Mouse (Mus musculus): ENCODE data around the gene Snai3. TPM values are rescaled to one million over a fixed set of nuclear protein-coding genes. Genes with fewer than 3 reads are reported as not detected.

Snai3 gene
- polyA plus RNA-seq, 1 experiment from 2014 or later: not detected

GRCm38 (mm10) chr8:122414311-122414710, 46.2 kb downstream of the Snai3 start:
- Histone ChIP-seq H3K4me3 (ENCODE audit: low read depth, low read length) (no peak overlapping the region), H3K4me1 (ENCODE audit: control insufficient read depth, insufficient read depth, low read length) (no peaks in the 10 kb centered on the region), H3K27ac (ENCODE audit: low read depth, low read length) (no peak overlapping the region), H3K36me3 (ENCODE audit: control insufficient read depth, insufficient read depth, low read length) (peaks cover 69% of the 10 kb centered on the region), H3K9ac (replicated peaks; ENCODE audit: low read depth, low read length) (no peak overlapping the region), H3K27me3 (ENCODE audit: control insufficient read depth, insufficient read depth, low read length) (no peaks in the 10 kb centered on the region), H3K9me3 (ENCODE audit: control insufficient read depth, low read length) (no peaks in the 10 kb centered on the region), H3K4me2 (ENCODE audit: low read depth, low read length) (no peak overlapping the region)
- WGBS: 85% methylated on average over 9 of the region's 9 CpGs
- no peak for ATAC-seq (ENCODE audit: low read depth)

- Histone ChIP-seq H3K9ac (replicated peaks; ENCODE audit: low read depth, low read length) (no peak overlapping the region), H3K27me3 (ENCODE audit: control insufficient read depth, insufficient read depth, low read length) (no peaks in the 10 kb centered on the region), H3K4me3 (ENCODE audit: low read depth, low read length) (no peak overlapping the region), H3K4me2 (ENCODE audit: low read depth, low read length) (no peak overlapping the region), H3K27ac (ENCODE audit: low read depth, low read length) (no peak overlapping the region), H3K36me3 (ENCODE audit: control insufficient read depth, insufficient read depth, low read length) (peaks cover 82% of the 10 kb centered on the region), H3K9me3 (ENCODE audit: control insufficient read depth, low read length) (no peaks in the 10 kb centered on the region), H3K4me1 (ENCODE audit: control insufficient read depth, insufficient read depth, low read length) (no peaks in the 10 kb centered on the region)
- whole genome bisulfite sequencing: 93% methylated on average over 7 of the region's 7 CpGs
- no peak for ATAC-seq (ENCODE audit: low read depth)
Observed at GRCm38 (mm10) chr8:122407678-122408077, 52.9 kb downstream of the Snai3 start.

GRCm38 (mm10) chr8:122405146-122405805, 55.3 kb downstream of the Snai3 start:
- no peaks in the 10 kb centered on the region for H3K27me3 ChIP-seq (ENCODE audit: control insufficient read depth, insufficient read depth, low read length)
- no peaks in the 10 kb centered on the region for H3K9me3 ChIP-seq (ENCODE audit: control insufficient read depth, low read length)
- peaks cover 77% of the 10 kb centered on the region for H3K36me3 ChIP-seq (ENCODE audit: control insufficient read depth, insufficient read depth, low read length)
- WGBS: 93% methylated on average over 9 of the region's 9 CpGs
- no peak for ATAC-seq (ENCODE audit: low read depth)
- H3K4me2 ChIP-seq (ENCODE audit: low read depth, low read length): no peak overlapping the region
- H3K4me1 ChIP-seq (ENCODE audit: control insufficient read depth, insufficient read depth, low read length): no peaks in the 10 kb centered on the region
- no peak overlapping the region for H3K4me3 ChIP-seq (ENCODE audit: low read depth, low read length)
- H3K9ac ChIP-seq (replicated peaks; ENCODE audit: low read depth, low read length): no peak overlapping the region
- H3K27ac ChIP-seq (ENCODE audit: low read depth, low read length): no peak overlapping the region

Small RNAs within 50 kb of the gene (microRNA-seq; reads per million reads assigned to microRNA genes)
- gene Gm24366: not detected

Other genes starting within 250 kb of the Snai3 start
- gene Zfpm1, start 178.6 kb downstream of the Snai3 start, polyA plus RNA-seq (2014; fragmentation: Nextera tagmentation; extraction: Ambion mirVana): 1.2 and 1.4 TPM in 2 replicates
- gene Trhr2, start 100.0 kb downstream of the Snai3 start, polyA plus RNA-seq (2014; fragmentation: Nextera tagmentation; extraction: Ambion mirVana): not detected in 2 replicates
- gene Zc3h18, start 84.1 kb downstream of the Snai3 start, polyA plus RNA-seq (2014; fragmentation: Nextera tagmentation; extraction: Ambion mirVana): 20.4 and 25.9 TPM in 2 replicates
- gene Il17c, start 38.7 kb downstream of the Snai3 start, polyA plus RNA-seq (2014; fragmentation: Nextera tagmentation; extraction: Ambion mirVana): not detected in 2 replicates
- gene Cyba, start 27.8 kb downstream of the Snai3 start, polyA plus RNA-seq (2014; fragmentation: Nextera tagmentation; extraction: Ambion mirVana): 23.9 and 38.9 TPM in 2 replicates
- gene Mvd, start 17.3 kb downstream of the Snai3 start, polyA plus RNA-seq (2014; fragmentation: Nextera tagmentation; extraction: Ambion mirVana): 61.0 and 61.7 TPM in 2 replicates
- gene Rnf166, start 15.3 kb upstream of the Snai3 start, polyA plus RNA-seq (2014; fragmentation: Nextera tagmentation; extraction: Ambion mirVana): 28.5 and 31.0 TPM in 2 replicates
- gene Ctu2, start 15.4 kb upstream of the Snai3 start, polyA plus RNA-seq (2014; fragmentation: Nextera tagmentation; extraction: Ambion mirVana): 67.6 and 74.5 TPM in 2 replicates
- gene Piezo1, start 90.6 kb upstream of the Snai3 start, polyA plus RNA-seq (2014; fragmentation: Nextera tagmentation; extraction: Ambion mirVana): 1.2 and 3.0 TPM in 2 replicates
- gene Cdt1, start 107.3 kb upstream of the Snai3 start, polyA plus RNA-seq (2014; fragmentation: Nextera tagmentation; extraction: Ambion mirVana): 4.7 TPM in 2 replicates
- 170 and 179 TPM in 2 replicates for gene Aprt, start 116.2 kb upstream of the Snai3 start, polyA plus RNA-seq (2014; fragmentation: Nextera tagmentation; extraction: Ambion mirVana)
- gene Galns, start 150.7 kb upstream of the Snai3 start, polyA plus RNA-seq (2014; fragmentation: Nextera tagmentation; extraction: Ambion mirVana): 6.9 and 7.1 TPM in 2 replicates
- 119 and 150 TPM in 2 replicates for gene Trappc2l, start 150.9 kb upstream of the Snai3 start, polyA plus RNA-seq (2014; fragmentation: Nextera tagmentation; extraction: Ambion mirVana)
- gene Pabpn1l, start 162.0 kb upstream of the Snai3 start, polyA plus RNA-seq (2014; fragmentation: Nextera tagmentation; extraction: Ambion mirVana): not detected in 2 replicates
- 23.5 and 23.9 TPM in 2 replicates for gene Cbfa2t3, start 238.4 kb upstream of the Snai3 start, polyA plus RNA-seq (2014; fragmentation: Nextera tagmentation; extraction: Ambion mirVana)

All from neural tube, embryonic 14.5 days (tissue).